Mouse (Mus musculus) forelimb bud, embryonic 11.5 days (tissue): ENCODE measurements around the gene Arl11.
A peak's percentile ranks its signal among the peaks of the same experiment; 100 is the strongest.
"Not testable (repeated sequence)": the region's sequence is repeated elsewhere in the genome, so short reads cannot be mapped to it uniquely, and the experiment has no call there.

Experiments
- DNase-seq: peaks from one replicate; pipeline ENCODE4 v3.0.0-alpha.2; 2012; ENCODE audit warnings: low read depth, low spot score

Arl11 gene

DNA sequence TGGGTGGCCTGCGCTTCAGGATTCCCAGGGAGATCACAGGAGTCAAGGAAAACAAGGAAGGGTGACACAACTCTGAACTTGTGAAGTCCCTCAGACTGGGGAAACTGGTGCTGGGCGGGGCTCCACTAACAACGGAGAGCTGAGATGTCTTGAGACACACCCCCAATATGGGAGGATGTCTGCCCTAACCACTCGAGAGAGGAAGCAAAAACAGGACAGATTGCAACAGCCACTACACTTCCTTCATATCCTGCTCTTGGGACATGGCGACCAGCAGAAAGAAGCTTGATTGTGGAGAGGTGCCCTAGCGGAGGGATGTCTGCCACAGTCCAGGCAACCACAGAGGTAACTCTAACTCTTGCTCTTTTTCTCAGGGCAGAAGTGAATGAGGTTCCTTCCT, at the start of gene Arl11:
TSS of gene Arl11 (plus strand) at position 161 of the 400 bp plus-strand sequence.
- no peak for DNase-seq

GRCm38 (mm10) chr14:61267908-61268475, 41.6 kb upstream of the Arl11 start:
- no peak for DNase-seq

DNA sequence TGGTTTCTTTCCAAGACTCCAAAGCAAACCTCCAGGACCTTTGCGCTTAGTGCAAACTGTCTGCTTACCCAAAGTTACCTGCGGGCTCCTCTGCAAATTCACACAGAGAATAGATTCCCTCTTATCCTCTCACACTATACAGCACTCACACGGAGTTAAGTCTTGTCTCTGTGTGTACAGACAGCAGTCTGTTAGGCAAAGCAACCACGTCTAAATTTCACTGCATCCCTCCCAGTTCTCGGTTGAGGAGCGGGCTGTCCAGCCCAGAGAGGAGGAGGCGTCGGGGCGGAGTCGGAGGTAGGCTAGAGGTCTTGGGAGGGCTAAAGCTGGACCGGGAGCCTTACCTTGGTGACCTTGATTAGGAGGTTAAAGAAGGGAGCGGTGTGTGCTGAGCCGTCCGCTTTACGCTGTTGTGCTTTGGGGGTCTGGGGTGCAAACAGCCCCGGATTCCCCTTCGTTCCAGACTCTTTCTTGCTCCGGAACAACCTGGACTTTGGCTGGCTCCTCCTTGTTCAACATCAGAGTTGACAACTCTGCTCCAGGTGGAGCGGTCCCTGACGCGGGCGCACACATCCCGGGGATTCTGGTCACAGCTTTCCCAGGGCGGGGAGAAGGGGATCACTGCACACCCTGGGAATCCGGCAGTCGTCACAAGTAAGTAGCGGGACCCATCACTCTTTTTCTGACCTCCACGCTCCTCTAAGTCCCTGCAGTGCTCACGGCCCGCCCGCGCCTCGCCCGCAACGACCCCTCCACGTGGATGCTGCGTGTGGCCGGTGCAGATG, 34.9 kb upstream of the Arl11 start:
- DNase-seq = no peak

DNA sequence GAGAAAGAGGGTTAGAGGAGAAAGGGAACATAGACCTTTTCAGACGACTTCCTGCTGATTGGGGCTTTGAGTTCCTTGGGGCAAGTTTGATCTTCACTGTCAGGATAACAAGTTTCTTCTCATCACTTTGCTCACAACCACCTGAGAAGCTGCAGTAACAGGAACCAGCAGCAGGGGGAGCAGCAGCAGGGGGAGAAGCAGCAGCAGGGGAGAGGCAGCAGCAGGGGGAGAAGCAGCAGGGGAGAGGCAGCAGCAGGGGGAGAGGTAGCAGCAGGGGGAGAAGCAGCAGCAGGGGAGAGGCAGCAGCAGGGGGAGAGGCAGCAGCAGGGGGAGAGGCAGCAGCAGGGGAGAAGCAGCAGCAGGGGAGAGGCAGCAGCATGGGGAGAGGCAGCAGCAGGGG, 32.3 kb upstream of the Arl11 start:
- no peak for DNase-seq

DNA sequence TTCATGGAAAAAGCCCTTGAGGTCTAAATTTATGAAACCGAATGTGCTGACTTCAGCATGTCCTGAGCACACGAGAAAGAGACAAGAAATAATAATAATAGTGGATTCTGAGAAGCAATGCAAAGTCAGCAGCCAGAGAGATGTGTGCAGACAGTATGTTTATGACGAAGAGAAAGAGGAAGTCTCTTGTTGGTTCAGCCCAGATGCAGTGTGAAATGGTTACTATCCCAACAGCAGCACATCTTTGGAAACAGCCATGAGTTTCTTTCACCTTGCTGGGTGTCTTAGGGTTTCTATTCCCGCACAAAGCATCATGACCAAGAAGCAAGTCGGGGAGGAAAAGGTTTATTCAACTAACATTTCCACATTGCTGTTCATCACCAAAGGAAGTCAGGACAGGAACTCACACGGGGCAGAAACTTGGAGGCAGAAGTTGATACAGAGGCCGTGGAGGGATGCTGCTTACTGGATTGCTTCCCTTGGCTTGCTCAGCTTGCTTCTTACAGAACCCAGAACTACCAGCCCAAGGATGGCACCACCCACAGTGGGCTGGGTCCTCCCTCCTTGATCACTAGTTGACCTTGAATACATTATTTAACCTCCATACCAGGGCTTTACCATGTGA, 30.8 kb upstream of the Arl11 start:
- no peak for DNase-seq

GRCm38 (mm10) chr14:61288606-61289286, 20.8 kb upstream of the Arl11 start:
- no peak for DNase-seq

GRCm38 (mm10) chr14:61290664-61291063, 18.9 kb upstream of the Arl11 start:
- DNase-seq = no peak

- DNase-seq = peak; percentile 65
These were observed 15.4 kb upstream of the Arl11 start for GRCm38 (mm10) chr14:61293884-61294737.

DNA sequence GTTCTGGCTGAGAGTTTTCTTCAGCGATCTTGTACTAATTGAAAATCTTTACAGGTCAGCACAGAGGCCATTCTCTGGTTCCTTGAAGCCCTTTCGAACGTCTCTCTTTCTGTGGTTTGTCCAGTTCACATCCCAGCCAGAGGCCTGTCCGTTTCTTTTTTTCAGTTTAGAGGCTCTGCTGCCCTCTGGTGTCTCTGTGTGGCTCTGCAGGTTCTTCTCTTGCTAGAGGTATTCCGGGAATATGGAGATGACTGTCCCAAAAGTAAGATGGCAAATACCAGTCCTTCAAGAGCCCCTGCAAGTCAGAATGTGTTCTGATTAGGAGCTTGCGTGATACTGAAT, 14.8 kb upstream of the Arl11 start:
- DNase-seq = peak; percentile 64

DNA sequence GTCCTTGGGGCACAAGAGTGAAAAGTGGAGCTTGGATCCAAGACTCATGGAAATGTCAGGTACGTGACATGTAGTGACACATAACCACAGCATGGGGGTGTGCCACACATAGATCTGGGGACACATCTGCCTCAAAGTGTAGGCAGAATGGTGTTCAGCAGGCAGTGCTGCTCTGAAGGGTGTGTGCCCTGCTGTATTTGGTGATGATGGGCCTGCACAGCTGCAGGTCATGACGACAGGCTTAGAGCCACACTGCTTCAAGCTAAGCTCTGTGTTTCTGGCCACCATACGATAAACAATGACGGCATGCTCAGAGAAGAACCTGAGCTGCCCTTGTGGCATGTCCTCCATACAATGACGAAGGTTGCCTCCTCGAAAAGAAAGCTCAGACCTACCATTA, 9.7 kb upstream of the Arl11 start:
- no peak for DNase-seq

GRCm38 (mm10) chr14:61301323-61301722, 8.2 kb upstream of the Arl11 start:
- no peak for DNase-seq

- no peak for DNase-seq
These were observed 7.1 kb upstream of the Arl11 start for GRCm38 (mm10) chr14:61302428-61302827.

DNA sequence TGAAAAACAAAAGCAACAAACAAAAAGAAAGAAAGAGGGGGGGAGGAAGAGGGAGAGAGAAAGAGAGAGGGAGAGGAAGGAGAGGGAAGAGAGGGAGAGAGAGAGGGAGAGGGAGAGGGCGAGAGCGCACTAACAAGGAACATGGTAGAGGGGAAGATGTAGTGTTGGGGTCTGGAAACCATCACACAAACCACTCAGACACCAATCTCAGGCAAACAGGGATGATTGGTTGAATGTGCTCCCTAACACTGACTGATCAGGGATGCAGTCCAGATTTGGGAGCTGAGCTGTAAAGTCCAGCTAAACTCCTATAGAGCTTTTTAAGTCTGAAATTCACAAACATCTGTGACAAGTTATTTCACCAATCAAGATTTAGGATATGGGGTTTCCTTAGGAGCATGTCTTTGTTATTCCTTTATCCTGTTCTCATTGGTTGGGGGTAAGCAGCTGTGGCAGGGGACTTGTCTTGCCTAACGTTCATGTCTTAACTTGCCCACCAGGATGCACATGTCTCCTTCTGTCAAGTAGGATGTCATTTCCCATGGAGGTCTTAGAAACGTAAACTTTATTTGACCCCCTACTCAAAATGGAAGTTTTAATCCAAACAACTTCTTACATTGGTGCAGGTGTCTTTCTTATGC, 5.5 kb upstream of the Arl11 start:
- DNase-seq = no peak

DNA sequence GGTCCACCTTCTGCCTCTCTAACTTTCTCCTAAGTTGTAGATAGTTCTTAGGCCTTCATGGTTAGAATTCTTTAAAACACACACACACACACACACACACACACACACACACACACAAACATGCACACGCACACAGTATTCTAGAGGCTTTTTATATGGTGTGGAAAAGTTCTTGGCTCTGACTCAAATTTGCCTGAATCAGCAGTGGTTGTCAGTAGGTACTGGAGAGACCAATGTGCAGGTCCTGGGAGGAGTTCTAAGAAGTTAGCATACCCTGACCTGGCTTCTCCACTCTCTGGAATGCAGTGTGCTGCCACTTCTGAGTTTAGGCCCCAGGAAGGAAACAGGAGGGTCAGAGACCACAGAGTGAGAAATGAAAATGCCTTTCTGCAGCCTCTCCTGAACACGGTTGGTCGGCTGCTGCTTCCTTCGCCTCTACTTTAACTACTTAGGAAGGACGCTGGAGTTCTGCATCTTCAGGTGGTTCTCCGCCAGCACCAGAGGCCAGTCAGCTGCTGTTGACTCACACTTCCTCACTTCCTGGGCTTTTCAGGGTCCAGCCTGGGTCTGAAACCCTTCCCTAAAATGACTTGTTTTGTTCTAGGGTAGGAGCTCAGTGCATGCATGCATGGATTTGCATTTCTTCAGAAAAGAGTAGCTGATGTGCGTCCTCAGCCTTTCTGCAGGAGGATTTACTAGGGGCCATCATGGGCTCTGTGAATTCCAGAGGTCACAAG, 651 bp downstream of the Arl11 start:
- no peak for DNase-seq

GRCm38 (mm10) chr14:61310963-61311362, 1.4 kb downstream of the Arl11 start:
- no peak for DNase-seq

DNA sequence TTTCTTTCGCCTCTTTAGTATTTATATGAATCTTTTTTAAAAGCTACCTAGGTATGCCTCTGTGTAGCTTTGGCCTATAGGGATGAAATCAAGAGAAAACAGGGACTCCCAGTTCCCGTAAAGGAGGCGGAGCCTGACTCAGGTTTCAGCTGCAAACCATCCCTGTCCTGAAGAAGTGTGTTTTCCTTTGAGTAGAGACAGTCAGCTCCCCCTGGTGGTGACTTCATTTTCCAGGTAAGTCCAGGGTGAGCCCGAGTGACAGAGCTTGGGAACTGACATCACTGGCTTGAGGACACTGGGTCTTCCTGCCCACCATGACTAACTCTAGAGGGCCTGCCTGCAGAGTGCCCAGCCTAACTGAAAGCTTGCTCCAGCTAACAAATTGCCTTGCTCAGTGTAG, 7.3 kb downstream of the Arl11 start:
- DNase-seq = peak; percentile 67

DNA sequence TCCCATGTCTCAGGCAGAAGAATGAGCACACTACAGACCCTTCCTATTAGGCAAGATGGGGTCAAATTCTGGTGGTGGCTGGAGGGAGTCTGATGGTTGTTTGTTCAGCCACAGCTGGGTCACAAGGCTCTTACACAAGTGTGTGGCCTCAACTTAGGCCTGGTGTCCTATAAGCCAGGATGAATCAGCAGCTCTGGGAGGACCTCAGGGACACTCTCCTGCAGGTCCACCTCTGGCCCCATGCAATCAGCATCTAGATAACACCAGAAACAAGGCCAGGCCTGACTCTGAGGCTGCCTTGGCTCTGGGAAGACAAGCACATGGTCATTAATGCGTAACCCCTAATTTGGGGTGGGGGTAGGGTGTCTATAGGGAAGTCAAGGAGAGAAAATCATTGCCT, 11.2 kb downstream of the Arl11 start:
- no peak for DNase-seq

GRCm38 (mm10) chr14:61321200-61321599, 11.6 kb downstream of the Arl11 start:
- no peak for DNase-seq

DNA sequence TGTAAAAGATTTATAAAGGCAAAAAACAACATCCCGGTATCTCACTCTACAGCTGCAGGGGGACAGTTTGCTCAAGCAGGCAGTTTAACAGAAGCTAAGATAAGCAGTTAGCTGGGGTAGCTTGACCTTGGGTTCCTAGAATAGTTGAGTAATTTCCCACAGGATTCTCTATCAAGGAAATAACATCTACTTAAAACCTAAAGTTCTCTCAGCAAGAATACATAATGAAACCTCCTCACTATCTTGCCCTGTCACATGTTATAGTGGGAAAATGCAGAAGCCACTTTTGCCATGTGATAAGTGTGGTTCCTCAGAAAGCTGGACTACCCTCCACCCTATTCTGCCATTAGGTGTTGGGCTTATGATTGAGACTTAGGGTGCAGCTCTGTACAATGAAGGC, 13.2 kb downstream of the Arl11 start:
- DNase-seq = no peak

GRCm38 (mm10) chr14:61327007-61327406, 17.5 kb downstream of the Arl11 start:
- DNase-seq = not testable (repeated sequence)
